Mouse (Mus musculus) embryonic fibroblast, embryonic 13.5 days (primary cell): ENCODE measurements around the gene Htra3.

Source experiments
- CTCF ChIP-seq: IDR thresholded peaks from 2 replicates; pipeline ENCODE4 v1.5.1; 2011; ENCODE audit warnings: mild to moderate bottlenecking, control low read depth, low read length, moderate library complexity, borderline replicate concordance; ENCODE audit not compliant: insufficient read depth
- POLR2A ChIP-seq: IDR thresholded peaks from 2 replicates; pipeline ENCODE4 v1.6.1; 2011; ENCODE audit warnings: low read depth, mild to moderate bottlenecking, control low read depth, low read length, moderate library complexity

DNA sequence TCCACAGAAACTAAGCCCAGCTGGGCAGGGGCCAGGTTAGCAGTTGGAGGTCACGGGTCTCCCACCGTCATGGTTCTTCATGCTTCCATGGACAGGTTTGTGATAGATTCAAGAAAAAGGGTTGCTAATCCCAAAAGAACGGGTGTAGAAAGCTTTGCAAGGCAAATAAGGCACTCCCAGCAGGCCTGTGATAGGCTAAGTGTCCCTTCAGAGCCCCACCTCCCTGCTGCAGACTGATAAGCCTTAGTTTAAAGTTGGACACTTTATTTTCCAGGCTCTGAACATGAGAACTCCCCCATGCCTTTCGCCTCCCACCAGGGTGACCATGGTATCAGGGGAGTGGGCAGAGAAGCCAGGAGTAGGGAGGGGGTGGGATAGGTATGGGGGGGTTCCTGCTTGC is 35.5 kb downstream of the Htra3 start:
- TF ChIP-seq CTCF = no peak
- TF ChIP-seq POLR2A = no peak
